Mouse (Mus musculus) adrenal gland, adult 18-20 months (tissue): Measurements from ENCODE around the gene Slc12a3. TPM values are rescaled to one million over a fixed set of nuclear protein-coding genes. Genes with fewer than 3 reads are reported as not detected.

Experiments used
- DNase-seq, 2 experiments: peaks; one replicate each; pipeline ENCODE4 v3.0.0; 2021 to 2022; ENCODE audit warnings: low spot score in 2 of 2
- total RNA-seq, 2 experiments: library from RNA; stranded (reverse); gene quantifications; 1 replicate in 1 of 2; 2 replicates in 1 of 2; pipeline ENCODE4 v1.2.3; 2021

Gene Slc12a3
- total RNA-seq, 2 experiments from 2014 or later = 0.13 TPM; not detected in 1

GRCm38 (mm10) chr8:94330733-94331132 is 1.7 kb downstream of the Slc12a3 start:
- DNase-seq = peak in 1 of 2 experiments; percentile 46

DNA sequence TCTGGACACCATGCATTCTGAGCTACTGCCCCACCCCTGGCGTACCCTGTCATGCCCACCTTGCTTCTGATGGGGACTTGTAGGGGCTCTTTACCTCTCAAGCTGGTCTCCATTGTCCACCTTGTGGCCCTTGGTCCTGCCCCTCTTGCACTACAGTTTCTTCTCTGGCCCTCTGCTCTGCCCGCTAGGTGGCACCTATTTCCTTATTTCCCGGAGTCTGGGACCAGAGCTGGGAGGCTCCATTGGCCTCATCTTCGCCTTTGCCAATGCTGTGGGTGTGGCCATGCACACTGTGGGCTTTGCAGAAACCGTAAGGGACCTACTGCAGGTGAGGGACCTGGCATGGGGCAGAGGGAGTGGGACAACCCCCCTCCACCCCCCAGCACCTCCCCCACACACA is 4.3 kb downstream of the Slc12a3 start:
- no peak for DNase-seq

- no peak for DNase-seq
Measured at GRCm38 (mm10) chr8:94337559-94337958, 8.6 kb downstream of the Slc12a3 start.

- no peak for DNase-seq
Measured at GRCm38 (mm10) chr8:94340796-94341195, 11.8 kb downstream of the Slc12a3 start.

GRCm38 (mm10) chr8:94342691-94343090 is 13.7 kb downstream of the Slc12a3 start:
- no peak for DNase-seq

GRCm38 (mm10) chr8:94343290-94343689 is 14.3 kb downstream of the Slc12a3 start:
- DNase-seq = peak; percentile 75 to 81

- DNase-seq = no peak
Measured at GRCm38 (mm10) chr8:94343778-94344320, 14.8 kb downstream of the Slc12a3 start.

GRCm38 (mm10) chr8:94345657-94346056 is 16.7 kb downstream of the Slc12a3 start:
- DNase-seq = no peak

- no peak for DNase-seq
Measured at GRCm38 (mm10) chr8:94346264-94346663, 17.3 kb downstream of the Slc12a3 start.

DNA sequence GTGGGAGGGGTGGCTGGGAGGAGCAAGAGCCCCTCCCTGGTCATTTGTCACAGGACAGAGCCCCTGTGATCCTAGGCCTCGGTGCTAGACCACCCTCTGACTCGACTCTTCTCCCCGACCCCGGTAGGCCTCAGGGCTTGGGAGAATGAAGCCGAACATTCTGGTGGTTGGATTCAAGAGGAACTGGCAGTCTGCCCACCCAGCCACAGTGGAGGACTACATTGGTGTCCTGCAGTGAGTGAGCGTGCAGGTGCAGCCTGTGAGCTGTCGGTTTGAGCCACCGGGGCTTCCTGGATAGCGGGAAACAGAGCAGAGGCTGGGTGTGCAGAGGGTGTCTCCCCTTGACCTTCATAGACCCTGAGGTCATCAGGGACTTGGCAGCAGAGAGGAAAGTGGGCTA is 19.4 kb downstream of the Slc12a3 start:
- DNase-seq = no peak

DNA sequence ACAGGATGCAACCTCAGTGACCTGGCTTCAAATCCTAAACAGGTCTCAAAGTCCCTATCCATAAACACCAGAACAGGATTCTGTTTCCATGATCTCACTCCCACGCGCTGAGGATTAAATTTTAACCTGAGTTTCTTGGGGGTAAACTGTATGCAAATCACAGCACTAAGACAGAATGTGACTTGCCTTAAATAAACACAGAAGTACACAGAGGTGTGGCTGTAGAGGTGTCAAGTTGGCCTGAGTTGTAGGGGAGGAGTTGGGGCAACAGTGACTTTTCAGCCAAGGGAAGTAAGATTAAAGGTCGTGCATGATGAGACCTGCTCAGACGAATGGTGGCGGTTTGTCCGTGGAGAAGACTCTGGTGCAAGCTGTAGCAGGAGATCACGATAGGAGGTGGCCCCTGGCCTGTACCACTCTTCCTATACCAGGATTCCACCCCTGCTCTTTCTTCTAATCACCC is 25.1 kb downstream of the Slc12a3 start:
- no peak for DNase-seq

- no peak for DNase-seq
Measured at GRCm38 (mm10) chr8:94354571-94354970, 25.6 kb downstream of the Slc12a3 start.

- no peak for DNase-seq
Measured at GRCm38 (mm10) chr8:94357220-94357619, 28.2 kb downstream of the Slc12a3 start.

- peak; percentile 73 to 75 for DNase-seq
Measured at GRCm38 (mm10) chr8:94358541-94358940, 29.5 kb downstream of the Slc12a3 start.

GRCm38 (mm10) chr8:94361774-94362431 is 32.9 kb downstream of the Slc12a3 start:
- no peak for DNase-seq

GRCm38 (mm10) chr8:94362607-94363239 is 33.7 kb downstream of the Slc12a3 start:
- DNase-seq = no peak

DNA sequence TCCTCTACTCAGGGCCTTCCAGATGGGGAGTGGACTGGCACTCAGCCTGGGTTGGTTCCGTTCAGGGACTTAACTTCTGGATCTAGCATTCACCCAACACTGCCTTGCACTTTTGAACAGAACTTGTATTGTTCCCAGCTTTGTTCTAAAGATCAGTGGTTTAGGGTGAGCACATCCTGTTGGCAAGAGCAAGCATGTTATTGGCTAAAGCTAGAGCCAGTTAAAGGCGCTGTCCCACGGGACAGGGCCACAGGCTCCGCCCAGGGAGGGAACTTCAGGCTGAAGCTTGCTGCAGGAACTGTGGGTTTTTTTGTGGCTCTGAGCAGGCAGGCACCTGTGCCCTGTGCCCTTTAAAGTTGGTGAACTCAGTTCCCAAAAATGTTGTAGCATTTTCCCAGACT is 34.3 kb downstream of the Slc12a3 start:
- peak in 1 of 2 experiments; percentile 57 for DNase-seq

DNA sequence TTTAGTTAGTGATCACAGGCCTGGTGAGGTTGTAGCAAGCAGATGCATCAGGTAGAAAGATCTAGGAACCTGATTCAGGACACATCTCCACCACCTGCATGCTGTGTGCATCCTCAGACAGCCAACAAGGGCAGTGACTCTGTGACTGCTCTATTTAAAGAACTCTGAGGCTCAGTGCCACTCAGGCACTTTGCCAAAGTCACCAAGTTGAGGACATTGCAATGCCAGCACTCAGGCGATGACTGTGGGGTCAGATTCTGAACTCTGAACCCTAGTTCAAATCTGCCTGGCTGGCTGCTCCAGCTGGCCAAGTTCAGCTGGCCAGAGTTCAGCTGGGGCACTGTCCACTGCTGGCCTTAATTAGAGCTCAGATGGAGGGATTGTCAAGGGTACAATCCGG is 34.9 kb downstream of the Slc12a3 start:
- DNase-seq = peak; percentile 42 to 52

DNA sequence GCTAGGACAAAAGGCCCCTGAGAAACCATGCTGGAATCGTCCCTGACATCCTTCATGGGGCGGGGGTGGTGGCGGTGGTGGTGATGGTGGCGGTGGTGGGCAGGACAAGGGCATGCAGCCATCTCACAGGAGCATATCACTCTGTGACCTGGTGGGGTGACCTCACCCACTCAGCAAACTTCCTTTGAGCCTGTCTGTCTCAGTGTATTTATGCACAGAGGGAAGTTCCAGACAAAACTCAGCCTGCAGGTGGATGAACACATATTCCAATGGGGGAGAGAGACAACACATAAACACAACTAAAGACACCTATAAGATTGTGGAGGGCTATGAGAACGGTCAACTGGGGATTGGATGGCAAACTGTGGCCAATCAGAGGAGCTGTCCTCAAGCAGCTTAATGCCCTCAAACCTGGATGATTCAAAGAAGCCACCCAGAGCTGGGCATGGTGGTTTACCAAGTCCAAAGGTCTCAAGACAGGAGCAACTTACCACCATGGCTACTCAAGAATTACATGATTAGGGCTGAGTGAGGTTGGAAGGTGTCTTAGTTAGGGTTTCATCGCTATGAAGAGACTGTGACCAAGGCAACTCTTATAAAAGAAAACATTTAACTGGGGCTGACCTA is 35.8 kb downstream of the Slc12a3 start:
- no peak for DNase-seq

DNA sequence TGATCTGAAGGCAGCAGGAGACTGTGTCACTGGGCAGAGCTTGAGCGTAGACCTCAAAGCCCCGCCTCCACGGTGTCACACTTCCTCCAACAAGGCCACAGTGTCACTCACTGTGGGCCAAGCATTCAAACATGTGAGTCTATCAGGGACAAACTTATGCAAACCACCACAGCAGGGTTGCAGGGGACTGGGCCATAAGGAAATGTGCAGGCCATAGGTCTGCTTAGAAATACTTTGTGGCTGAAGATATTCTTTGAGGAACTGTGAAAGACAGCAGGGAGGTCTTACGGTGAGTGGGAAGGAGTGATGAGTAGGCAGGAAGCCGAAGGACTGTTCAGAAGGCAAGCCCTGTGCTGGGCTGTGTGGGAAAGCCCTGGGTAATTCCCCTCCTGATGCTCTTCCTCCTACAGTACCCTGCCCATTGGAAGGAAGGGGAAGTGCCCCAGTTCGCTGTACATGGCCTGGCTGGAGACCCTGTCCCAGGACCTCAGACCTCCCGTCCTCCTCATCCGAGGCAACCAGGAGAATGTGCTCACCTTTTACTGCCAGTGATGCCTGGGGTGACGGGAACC is 36.5 kb downstream of the Slc12a3 start:
- DNase-seq = no peak

- DNase-seq = no peak
Measured at GRCm38 (mm10) chr8:94370839-94371238, 41.8 kb downstream of the Slc12a3 start.
